In genomic region chr5:34976540-34977292, GRCm38 (mm10) we compare ENCODE assay signal across 11 mouse cellular contexts. TPM values are rescaled to one million over a fixed set of nuclear protein-coding genes. Genes with fewer than 3 reads are reported as not detected.
A peak's percentile ranks its signal among the peaks of the same experiment; 100 is the strongest.
DNase-seq lines count a peak whose midpoint lies in the region; ATAC-seq and TF ChIP-seq lines count a peak whose summit lies in the region.
"Had no signal": no experiment of that assay in that cellular context is flagged by ENCODE, and none has a peak within 500 bp of the region (broad histone marks: within the 10 kb centered on the region; RNA-seq: fewer than 3 reads in every experiment).

No protein-coding gene starts in this region.

- peak overlapping the region; percentile 93 for H3K27ac ChIP-seq in liver, embryonic 13.5 days
- H3K27ac ChIP-seq in hindbrain, embryonic 14.5 days: no peak overlapping the region
- H3K27ac ChIP-seq: forebrain, embryonic 13.5 days; hindbrain, embryonic 13.5 days had no signal

- TF ChIP-seq CTCF in C2C12 (IDR thresholded peaks at IDR 0.05; ENCODE audit: control insufficient read depth, insufficient read depth, insufficient read length): no peak

- H3K9ac ChIP-seq in liver, embryonic 13.5 days: peak overlapping the region; percentile 78
- H3K9ac ChIP-seq in hindbrain, embryonic 14.5 days: no peak overlapping the region
- H3K9ac ChIP-seq: forebrain, embryonic 13.5 days; hindbrain, embryonic 13.5 days had no signal

- no peak overlapping the region for H3ac ChIP-seq in C2C12 (ENCODE audit: control insufficient read depth, insufficient read length, low read depth)

- peak; percentile 56 to 61 for DNase-seq in cerebellum, postnatal 10 days
- DNase-seq in cerebellum, postnatal 4 days (ENCODE audit: low spot score in 2 of 2): no peak
- peak; percentile 43 for DNase-seq in liver, embryonic 13.5 days
- DNase-seq in left cerebral cortex, postnatal 25 days (ENCODE audit: low spot score in 2 of 2): no peak
- no peak for DNase-seq in left cerebral cortex, adult 18-20 months (ENCODE audit: low spot score in 2 of 2)
- DNase-seq in hindbrain, embryonic 14.5 days (ENCODE audit: low spot score): no peak
- DNase-seq: cerebellum, adult 18-20 months had no signal

- ATAC-seq in granulocyte monocyte progenitor cell, adult 5-6 weeks (replicated peaks; ENCODE audit: poor library complexity, severe bottlenecking): peak; percentile 30
- ATAC-seq in liver, embryonic 13.5 days (ENCODE audit: low read depth): peak; percentile 42
- ATAC-seq in hindbrain, embryonic 14.5 days (ENCODE audit: low FRiP score): no peak
- ATAC-seq: forebrain, embryonic 13.5 days had no signal

- peaks cover 6% of the 10 kb centered on the region for H3K36me3 ChIP-seq in C2C12 (ENCODE audit: control insufficient read depth, insufficient read depth)
- H3K36me3 ChIP-seq in liver, embryonic 13.5 days: peaks cover 39% of the 10 kb centered on the region
- H3K36me3 ChIP-seq in hindbrain, embryonic 14.5 days (replicated peaks; ENCODE audit: control insufficient read depth, insufficient read depth): peaks cover 48% of the 10 kb centered on the region

- H3K79me3 ChIP-seq in C2C12 (ENCODE audit: low read depth): no peaks in the 10 kb centered on the region

- WGBS in liver, embryonic 13.5 days (ENCODE audit: insufficient replicate concordance): 48% methylated on average over 9 of the region's 9 CpGs
- 89% methylated on average over 9 of the region's 9 CpGs for WGBS in hindbrain, embryonic 14.5 days

- H3K4me2 ChIP-seq in liver, embryonic 13.5 days: peak overlapping the region; percentile 76
- no peak overlapping the region for H3K4me2 ChIP-seq in hindbrain, embryonic 14.5 days (replicated peaks)
- H3K4me2 ChIP-seq: forebrain, embryonic 13.5 days; hindbrain, embryonic 13.5 days had no signal

- no peak overlapping the region for H3K4me3 ChIP-seq in C2C12 (ENCODE audit: insufficient read depth, poor library complexity, severe bottlenecking)
- peak overlapping the region; percentile 56 for H3K4me3 ChIP-seq in liver, embryonic 13.5 days (replicated peaks)
- H3K4me3 ChIP-seq in hindbrain, embryonic 14.5 days (replicated peaks; ENCODE audit: low read length): no peak overlapping the region
- H3K4me3 ChIP-seq: forebrain, embryonic 13.5 days; hindbrain, embryonic 13.5 days had no signal

- peaks cover 97% of the 10 kb centered on the region for H3K4me1 ChIP-seq in liver, embryonic 13.5 days (replicated peaks)
- H3K4me1 ChIP-seq in hindbrain, embryonic 14.5 days (replicated peaks; ENCODE audit: control insufficient read depth, insufficient read depth, low read length): no peaks in the 10 kb centered on the region

- no peaks in the 10 kb centered on the region for H3K9me3 ChIP-seq in liver, embryonic 13.5 days (replicated peaks)
- H3K9me3 ChIP-seq in hindbrain, embryonic 14.5 days (ENCODE audit: control insufficient read depth, low read length): no peaks in the 10 kb centered on the region
- H3K9me3 ChIP-seq: forebrain, embryonic 13.5 days; hindbrain, embryonic 13.5 days had no signal

- no peaks in the 10 kb centered on the region for H3K79me2 ChIP-seq in C2C12 (ENCODE audit: control insufficient read depth, insufficient read depth)

- intact Hi-C loops in left cerebral cortex, postnatal 25 days (cut with DNase I): no loop called here

- H3K27me3 ChIP-seq in C2C12 (ENCODE audit: control insufficient read depth, insufficient read depth, insufficient read length): no peaks in the 10 kb centered on the region
- H3K27me3 ChIP-seq in liver, embryonic 13.5 days: no peaks in the 10 kb centered on the region
- no peaks in the 10 kb centered on the region for H3K27me3 ChIP-seq in hindbrain, embryonic 14.5 days (ENCODE audit: control insufficient read depth, insufficient read depth, low read length)
- H3K27me3 ChIP-seq: forebrain, embryonic 13.5 days; hindbrain, embryonic 13.5 days had no signal

TF ChIP-seq in C2C12, 6 proteins besides CTCF, POLR2A, EP300 and RAD21:
- TF ChIP-seq FOSL1 (IDR thresholded peaks at IDR 0.05; ENCODE audit: insufficient read depth, low read length, poor library complexity, severe bottlenecking): no peak
- peak; percentile 72 for TF ChIP-seq MYOD1 (IDR thresholded peaks at IDR 0.05; ENCODE audit: control insufficient read depth, insufficient read length, low read depth)

RNA-seq across cellular contexts. Expression of gene Rgs12, which starts 27.5 kb away (rescaled TPM):
- 50.6 TPM for polyA plus RNA-seq in C2C12 (2012; fragmentation: generic; extraction: Trizol)
- 19.6 and 20.9 TPM in 2 replicates for total RNA-seq in granulocyte monocyte progenitor cell, adult 5-6 weeks (2014; fragmentation: Nextera tagmentation)
- total RNA-seq in granulocyte monocyte progenitor cell, adult 5-6 weeks (2017): 11.9 and 16.0 TPM in 2 replicates
- polyA plus RNA-seq in liver, embryonic 13.5 days (2015; fragmentation: Nextera tagmentation; extraction: Ambion mirVana): 21.7 and 28.8 TPM in 2 replicates
- 10 to 100 TPM; 52.3 to 62.3 TPM for total RNA-seq in left cerebral cortex, postnatal 25 days (2021)
- total RNA-seq in left cerebral cortex, adult 18-20 months (2021): 10 to 100 TPM; 49.6 to 50.4 TPM
- 34.1 and 36.5 TPM in 2 replicates for polyA plus RNA-seq in hindbrain, embryonic 14.5 days (2014; fragmentation: Nextera tagmentation; extraction: Ambion mirVana)

Comparison
In these comparisons a context has a peak if more than half of its experiments do, and no peak if none do; other contexts are left out.
1. DNase-seq: peak in cerebellum, postnatal 10 days (2 of 2) and liver, embryonic 13.5 days (single experiment); none in cerebellum, postnatal 4 days (0 of 2), left cerebral cortex, postnatal 25 days (0 of 2), left cerebral cortex, adult 18-20 months (0 of 2) and hindbrain, embryonic 14.5 days (single experiment).